Mouse (Mus musculus) CH12.LX (cell line): ENCODE measurements at regions not wholly inside any gene's neighbourhood (a gene's known extent, or its start where the extent isn't known, plus 50 kb on each side); places are given as distances from the start of the nearest gene placed in this dataset.
"Not testable (repeated sequence)": the region's sequence is repeated elsewhere in the genome, so short reads cannot be mapped to it uniquely, and the experiment has no call there.

Experiments used
- DNase-seq: peaks from one replicate; pipeline ENCODE4 v3.0.0-alpha.2; 2013; ENCODE audit errors: extremely low read depth
- H3K27ac ChIP-seq: 2 replicates; pipeline ENCODE4 v1.5.1; 2012; ENCODE audit warnings: low read depth, mild to moderate bottlenecking, control low read depth, moderate library complexity; ENCODE audit not compliant: insufficient read depth
- H3K27me3 ChIP-seq: replicated peaks from 2 replicates; pipeline ENCODE3; 2012; ENCODE audit warnings: inconsistent platforms
- H3K36me3 ChIP-seq, 2 experiments: replicated peaks in 1 of 2; 2 replicates each; pipeline versions ENCODE3 to v1.6.1; 2012; ENCODE audit warnings: inconsistent platforms in 1 of 2, low read length in 1 of 2, mild to moderate bottlenecking in 1 of 2, mixed read lengths in 1 of 2, moderate library complexity in 1 of 2; ENCODE audit not compliant: control insufficient read depth in 1 of 2, insufficient read depth in 1 of 2
- H3K4me1 ChIP-seq, 2 experiments: 2 replicates each; pipeline ENCODE4 v1.6.1; 2012; ENCODE audit warnings: inconsistent platforms in 1 of 2, moderate library complexity in 1 of 2; ENCODE audit not compliant: insufficient read depth in 2 of 2, control insufficient read depth in 1 of 2
- H3K4me2 ChIP-seq: 2 replicates; pipeline ENCODE4 v1.6.1; 2012; ENCODE audit warnings: low read depth, mild to moderate bottlenecking, control low read depth; ENCODE audit not compliant: poor library complexity, insufficient read depth, severe bottlenecking
- H3K4me3 ChIP-seq, 3 experiments: fragments of 150-350 bp in 1 of 3; sonication (generic) in 1 of 3; replicated peaks in 1 of 3; 2 replicates each; pipeline versions ENCODE3 to v1.5.1; 2011 to 2012; ENCODE audit warnings: low read depth in 2 of 3, low read length in 2 of 3, mild to moderate bottlenecking in 2 of 3, moderate library complexity in 2 of 3, control low read depth in 1 of 3, improper control_type of control experiment in 1 of 3, inconsistent platforms in 1 of 3, mixed read lengths in 1 of 3; ENCODE audit not compliant: poor library complexity in 1 of 3
- H3K79me2 ChIP-seq: replicated peaks from 2 replicates; pipeline ENCODE4 v1.6.1; 2012; ENCODE audit warnings: mild to moderate bottlenecking, moderate library complexity; ENCODE audit not compliant: control insufficient read depth, poor library complexity, insufficient read depth, severe bottlenecking; ENCODE audit errors: extremely low read depth
- H3K9ac ChIP-seq: 2 replicates; pipeline ENCODE4 v1.6.1; 2012; ENCODE audit warnings: low read depth, mild to moderate bottlenecking, control low read depth, moderate library complexity; ENCODE audit not compliant: insufficient read depth
- H3K9me3 ChIP-seq: replicated peaks from 2 replicates; pipeline ENCODE3; 2012; ENCODE audit warnings: low read length, inconsistent platforms, mixed read lengths
- CHD1 ChIP-seq: IDR thresholded peaks from 2 replicates; pipeline ENCODE4 v1.6.1; 2012; ENCODE audit warnings: low read depth, low read length, improper control_type of control experiment, inconsistent platforms
- ETS1 ChIP-seq: conservative IDR thresholded peaks from 2 replicates; pipeline ENCODE4 v1.6.1; 2012; ENCODE audit warnings: low read depth, mild to moderate bottlenecking, inconsistent platforms, low read length, improper control_type of control experiment, moderate library complexity
- JUND ChIP-seq: conservative IDR thresholded peaks from 2 replicates; pipeline ENCODE4 v1.6.1; 2011; ENCODE audit warnings: low read depth, low read length, improper control_type of control experiment
- MAFK ChIP-seq: IDR thresholded peaks from 2 replicates; pipeline ENCODE4 v1.6.1; 2011; ENCODE audit warnings: low read length, improper control_type of control experiment; ENCODE audit not compliant: insufficient replicate concordance
- RAD21 ChIP-seq: IDR thresholded peaks from 2 replicates; pipeline ENCODE4 v1.6.1; 2011; ENCODE audit warnings: low read depth, mild to moderate bottlenecking, low read length, improper control_type of control experiment, moderate library complexity
- SIN3A ChIP-seq: IDR thresholded peaks from 2 replicates; pipeline ENCODE4 v1.6.1; 2012; ENCODE audit warnings: low read length, improper control_type of control experiment, inconsistent platforms
- SMC3 ChIP-seq: IDR thresholded peaks from 2 replicates; pipeline ENCODE4 v1.6.1; 2011; ENCODE audit warnings: low read depth, low read length, improper control_type of control experiment
- dilution Hi-C: fragments of 300-500 bp; cut with MboI; formaldehyde crosslinking; loops from 2 replicates; pipeline ENCODE4 v1.14.3; 2020; ENCODE audit warnings: low sequenced_read_pairs; ENCODE audit not compliant: extremely low pct_unique_long_range_greater_than_20kb, extremely low pct_ligation_motif_present
- in situ Hi-C: fragments of 300-500 bp; cut with MboI; formaldehyde crosslinking; loops from 3 replicates; pipeline ENCODE4 v1.14.3; 2019; ENCODE audit warnings: low sequenced_read_pairs, low pct_ligation_motif_present, low pct_unique_long_range_greater_than_20kb, mixed read lengths

GRCm38 (mm10) chrX:70580171-70580570, 103.2 kb upstream of the Tmem185a start:
- dilution Hi-C loops, result no loop called here
- in situ Hi-C loops, result no loop called here
- no peaks in the 10 kb centered on the region for H3K27me3 ChIP-seq

GRCm38 (mm10) chrX:70574243-70574642, 97.3 kb upstream of the Tmem185a start:
- H3K9me3 ChIP-seq, H3K79me2 ChIP-seq, H3K27me3 ChIP-seq, H3K4me3 ChIP-seq, H3K36me3 ChIP-seq, H3K9ac ChIP-seq, dilution Hi-C loops, H3K4me1 ChIP-seq, H3K27ac ChIP-seq, DNase-seq, H3K4me2 ChIP-seq: not testable (repeated sequence)
- in situ Hi-C loops, result loop anchor here (25.0 kb wide), 1 partner anchor 212 kb away; the partner anchor contains the start of gene Ids

More at GRCm38 (mm10) chrX:70580171-70580570, 103.2 kb upstream of the Tmem185a start:
- TF ChIP-seq SMC3 (no peak), RAD21 (no peak), JUND (no peak), ETS1 (no peak), CHD1 (no peak), SIN3A (no peak), MAFK (no peak)
- TF ChIP-seq, all 38 proteins: peak for 0
- Histone ChIP-seq H3K4me3 (no peak overlapping the region), H3K27ac (no peak overlapping the region), H3K4me1 (no peaks in the 10 kb centered on the region), H3K79me2 (no peaks in the 10 kb centered on the region), H3K9ac (no peak overlapping the region), H3K4me2 (no peak overlapping the region), H3K36me3 (no peaks in the 10 kb centered on the region), H3K9me3 (no peaks in the 10 kb centered on the region)
- DNase-seq, result no peak

GRCm38 (mm10) chrX:70570586-70570985, 93.6 kb upstream of the Tmem185a start:
- H3K36me3 ChIP-seq, H3K79me2 ChIP-seq, H3K4me1 ChIP-seq, H3K27me3 ChIP-seq, H3K27ac ChIP-seq, H3K9ac ChIP-seq, H3K4me2 ChIP-seq, dilution Hi-C loops, H3K4me3 ChIP-seq, DNase-seq, H3K9me3 ChIP-seq: not testable (repeated sequence)
- in situ Hi-C loops, result loop anchor here (25.0 kb wide), 1 partner anchor 208 kb away; the partner anchor contains the start of gene Ids
